Mouse (Mus musculus): ENCODE results near the gene Slc29a3. TPM values are rescaled to one million over a fixed set of nuclear protein-coding genes. Genes with fewer than 3 reads are reported as not detected.

Gene Slc29a3
- polyA plus RNA-seq, 1 experiment, result 4.4 TPM

DNA sequence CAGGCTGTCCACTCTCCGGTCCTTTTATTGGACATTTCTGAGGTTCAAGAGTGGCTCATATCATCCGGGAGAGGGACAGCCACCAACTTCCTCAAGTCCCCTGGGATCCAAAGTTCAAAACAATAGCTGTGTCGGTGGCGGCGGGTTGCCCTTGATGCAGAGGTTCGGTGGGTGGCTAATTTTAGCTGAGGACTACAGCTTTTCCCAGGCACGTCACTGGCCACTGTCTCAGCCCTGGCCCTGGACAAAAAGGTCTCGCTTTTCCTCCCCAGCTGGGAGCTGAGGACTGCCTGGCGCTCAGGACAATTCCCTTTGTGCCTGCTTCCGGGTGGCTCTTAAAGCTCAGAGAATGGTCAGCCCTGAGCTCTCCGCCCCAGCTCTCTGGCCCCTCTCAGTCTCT, 40.2 kb upstream of the Slc29a3 start:
- no peak overlapping the region for H3K4me3 ChIP-seq (ENCODE audit: insufficient read depth, poor library complexity, severe bottlenecking)
- H3K79me2 ChIP-seq (ENCODE audit: control insufficient read depth, insufficient read depth), result peaks cover 100% of the 10 kb centered on the region
- H3ac ChIP-seq (ENCODE audit: control insufficient read depth, insufficient read length, low read depth), result no peak overlapping the region
- H3K79me3 ChIP-seq (ENCODE audit: low read depth), result peaks cover 90% of the 10 kb centered on the region
- H3K36me3 ChIP-seq (ENCODE audit: control insufficient read depth, insufficient read depth), result peaks cover 48% of the 10 kb centered on the region
- H3K27me3 ChIP-seq (ENCODE audit: control insufficient read depth, insufficient read depth, insufficient read length), result no peaks in the 10 kb centered on the region
- no peak for TF ChIP-seq USF1 (IDR thresholded peaks at IDR 0.05; ENCODE audit: low read depth)
- no peak for TF ChIP-seq MAX (IDR thresholded peaks at IDR 0.05)
- no peak for TF ChIP-seq CEBPB (IDR thresholded peaks at IDR 0.05; ENCODE audit: low read depth)
- no peak for TF ChIP-seq FOSL1 (IDR thresholded peaks at IDR 0.05; ENCODE audit: insufficient read depth, low read length, poor library complexity, severe bottlenecking)
- no peak for TF ChIP-seq MYOD1 (IDR thresholded peaks at IDR 0.05; ENCODE audit: control insufficient read depth, insufficient read length, low read depth)
- TF ChIP-seq MYOG (IDR thresholded peaks at IDR 0.05; ENCODE audit: control insufficient read depth, extremely low read depth, insufficient read length), result no peak
- TF ChIP-seq CTCF (IDR thresholded peaks at IDR 0.05; ENCODE audit: control insufficient read depth, insufficient read depth, insufficient read length), result no peak

DNA sequence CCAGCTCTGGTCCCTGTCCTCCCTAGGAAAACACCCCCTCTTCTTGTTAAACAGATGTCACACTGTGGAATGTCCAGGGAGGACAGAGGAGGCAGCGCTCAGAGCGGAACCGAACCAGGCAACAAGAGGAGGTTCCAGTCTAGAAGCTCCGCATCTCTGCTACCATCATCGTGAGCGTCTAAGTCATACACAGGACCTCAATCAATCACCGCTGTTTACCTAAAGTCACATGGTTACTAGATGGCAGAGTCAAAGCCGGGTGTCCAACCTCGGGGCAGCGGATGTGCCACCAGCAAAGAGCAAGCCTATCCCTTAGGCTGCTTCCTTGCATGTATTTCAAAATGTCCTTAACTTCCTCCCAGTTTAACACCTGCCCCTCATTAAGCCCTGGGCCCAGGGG, 39.8 kb upstream of the Slc29a3 start:
- TF ChIP-seq MAX (IDR thresholded peaks at IDR 0.05) (no peak), MYOD1 (IDR thresholded peaks at IDR 0.05; ENCODE audit: control insufficient read depth, insufficient read length, low read depth) (no peak), CTCF (IDR thresholded peaks at IDR 0.05; ENCODE audit: control insufficient read depth, insufficient read depth, insufficient read length) (no peak), CEBPB (IDR thresholded peaks at IDR 0.05; ENCODE audit: low read depth) (no peak)
- Histone ChIP-seq H3K79me3 (ENCODE audit: low read depth) (peaks cover 90% of the 10 kb centered on the region), H3ac (ENCODE audit: control insufficient read depth, insufficient read length, low read depth) (no peak overlapping the region), H3K79me2 (ENCODE audit: control insufficient read depth, insufficient read depth) (peaks cover 100% of the 10 kb centered on the region), H3K36me3 (ENCODE audit: control insufficient read depth, insufficient read depth) (peaks cover 44% of the 10 kb centered on the region), H3K4me3 (ENCODE audit: insufficient read depth, poor library complexity, severe bottlenecking) (no peak overlapping the region), H3K27me3 (ENCODE audit: control insufficient read depth, insufficient read depth, insufficient read length) (no peaks in the 10 kb centered on the region)

DNA sequence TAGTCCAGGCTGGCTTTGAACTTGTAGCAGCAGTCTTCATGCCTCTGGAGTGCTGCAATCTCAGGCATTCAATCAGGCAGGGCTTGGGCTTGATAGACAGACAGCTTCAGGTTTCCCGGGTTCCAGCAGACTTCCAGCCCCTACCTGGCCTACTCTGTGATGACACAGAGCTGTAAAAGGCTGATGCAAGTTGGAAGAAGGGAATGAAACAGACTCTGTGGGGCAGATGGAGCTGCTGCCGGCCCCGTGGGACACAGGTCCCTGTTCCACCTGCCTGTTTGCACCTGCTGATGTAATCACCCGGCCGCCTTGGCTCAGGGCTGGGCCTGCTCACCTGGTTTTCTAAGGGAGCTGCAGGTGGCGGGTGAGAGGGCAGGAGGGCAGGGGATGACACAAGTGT, 38.3 kb upstream of the Slc29a3 start:
- Histone ChIP-seq H3ac (ENCODE audit: control insufficient read depth, insufficient read length, low read depth) (no peak overlapping the region), H3K36me3 (ENCODE audit: control insufficient read depth, insufficient read depth) (peaks cover 41% of the 10 kb centered on the region), H3K4me3 (ENCODE audit: insufficient read depth, poor library complexity, severe bottlenecking) (no peak overlapping the region), H3K27me3 (ENCODE audit: control insufficient read depth, insufficient read depth, insufficient read length) (no peaks in the 10 kb centered on the region), H3K79me3 (ENCODE audit: low read depth) (peaks cover 90% of the 10 kb centered on the region), H3K79me2 (ENCODE audit: control insufficient read depth, insufficient read depth) (peaks cover 100% of the 10 kb centered on the region)
- TF ChIP-seq MAX (IDR thresholded peaks at IDR 0.05) (no peak), MYOG (IDR thresholded peaks at IDR 0.05; ENCODE audit: control insufficient read depth, extremely low read depth, insufficient read length) (no peak), CTCF (IDR thresholded peaks at IDR 0.05; ENCODE audit: control insufficient read depth, insufficient read depth, insufficient read length) (no peak), MYOD1 (IDR thresholded peaks at IDR 0.05; ENCODE audit: control insufficient read depth, insufficient read length, low read depth) (no peak), FOSL1 (IDR thresholded peaks at IDR 0.05; ENCODE audit: insufficient read depth, low read length, poor library complexity, severe bottlenecking) (no peak), CEBPB (IDR thresholded peaks at IDR 0.05; ENCODE audit: low read depth) (no peak), USF1 (IDR thresholded peaks at IDR 0.05; ENCODE audit: low read depth) (no peak)

DNA sequence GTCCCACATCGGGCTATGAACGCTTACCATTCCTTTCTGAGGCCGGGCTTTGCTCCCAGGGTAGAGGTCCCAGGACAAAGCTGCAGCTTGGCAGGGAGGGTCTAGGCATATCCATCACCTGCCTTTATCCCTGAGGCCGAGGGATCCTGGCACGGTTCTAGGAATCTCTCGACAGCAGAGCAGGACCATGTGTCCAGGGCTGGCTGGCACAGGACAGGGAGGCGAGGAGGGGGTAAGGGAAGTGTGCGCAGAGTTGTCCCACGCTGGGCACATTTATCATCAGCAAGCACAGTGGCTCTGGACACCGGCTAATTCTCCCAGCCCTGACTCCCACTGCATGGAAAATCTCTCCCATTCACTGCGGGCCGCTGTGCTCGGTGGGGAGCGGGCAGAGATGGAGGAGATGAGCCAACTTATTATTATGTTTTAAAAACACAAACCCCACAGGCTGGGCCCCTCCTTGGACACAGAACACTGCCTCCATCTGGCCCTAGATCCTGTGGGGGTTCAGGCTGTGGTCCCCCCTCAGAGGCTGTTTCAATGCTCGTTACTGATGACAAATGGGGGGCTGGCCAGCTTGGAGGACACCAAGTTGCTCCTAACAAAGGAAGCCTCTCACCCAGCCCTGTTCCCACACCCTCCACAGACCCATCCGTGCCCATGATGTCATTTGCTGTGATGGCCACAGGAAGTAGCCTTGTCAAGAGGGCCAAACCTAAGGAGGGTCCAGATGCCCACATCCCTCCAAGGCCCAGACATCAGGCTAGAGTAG, 34.9 kb upstream of the Slc29a3 start:
- TF ChIP-seq USF1 (IDR thresholded peaks at IDR 0.05; ENCODE audit: low read depth), result no peak
- no peak for TF ChIP-seq FOSL1 (IDR thresholded peaks at IDR 0.05; ENCODE audit: insufficient read depth, low read length, poor library complexity, severe bottlenecking)
- TF ChIP-seq CEBPB (IDR thresholded peaks at IDR 0.05; ENCODE audit: low read depth), result no peak
- TF ChIP-seq MAX (IDR thresholded peaks at IDR 0.05), result no peak
- no peak for TF ChIP-seq MYOD1 (IDR thresholded peaks at IDR 0.05; ENCODE audit: control insufficient read depth, insufficient read length, low read depth)
- TF ChIP-seq CTCF (IDR thresholded peaks at IDR 0.05; ENCODE audit: control insufficient read depth, insufficient read depth, insufficient read length), result no peak
- no peak for TF ChIP-seq MYOG (IDR thresholded peaks at IDR 0.05; ENCODE audit: control insufficient read depth, extremely low read depth, insufficient read length)
- H3K4me3 ChIP-seq (ENCODE audit: insufficient read depth, poor library complexity, severe bottlenecking), result no peak overlapping the region
- H3K79me3 ChIP-seq (ENCODE audit: low read depth), result peaks cover 85% of the 10 kb centered on the region
- no peak overlapping the region for H3ac ChIP-seq (ENCODE audit: control insufficient read depth, insufficient read length, low read depth)
- H3K36me3 ChIP-seq (ENCODE audit: control insufficient read depth, insufficient read depth), result peaks cover 33% of the 10 kb centered on the region
- H3K27me3 ChIP-seq (ENCODE audit: control insufficient read depth, insufficient read depth, insufficient read length), result no peaks in the 10 kb centered on the region
- peaks cover 100% of the 10 kb centered on the region for H3K79me2 ChIP-seq (ENCODE audit: control insufficient read depth, insufficient read depth)

DNA sequence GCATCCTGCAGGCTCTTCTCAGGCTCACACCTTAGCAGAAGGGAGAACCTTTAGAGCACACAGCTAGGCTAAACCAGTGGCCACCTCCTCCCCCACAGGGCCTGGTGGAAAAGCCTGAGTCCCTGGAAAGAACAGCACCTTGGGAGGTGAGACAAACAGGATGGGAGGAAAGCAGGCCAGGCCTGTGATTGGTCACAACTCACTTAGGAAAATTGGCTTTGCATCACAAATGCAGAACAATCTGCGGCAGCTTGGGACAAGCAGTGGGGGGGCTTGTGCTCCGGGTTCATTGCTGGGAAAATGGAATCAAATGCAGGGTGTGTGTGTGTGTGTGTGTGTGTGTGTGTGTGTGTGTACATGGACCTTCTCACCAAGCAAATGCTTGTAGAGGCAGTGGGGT, 31.0 kb upstream of the Slc29a3 start:
- H3K79me2 ChIP-seq (ENCODE audit: control insufficient read depth, insufficient read depth), result peaks cover 100% of the 10 kb centered on the region
- peaks cover 64% of the 10 kb centered on the region for H3K79me3 ChIP-seq (ENCODE audit: low read depth)
- no peak overlapping the region for H3ac ChIP-seq (ENCODE audit: control insufficient read depth, insufficient read length, low read depth)
- TF ChIP-seq MAX (IDR thresholded peaks at IDR 0.05) (no peak), USF1 (IDR thresholded peaks at IDR 0.05; ENCODE audit: low read depth) (no peak), CTCF (IDR thresholded peaks at IDR 0.05; ENCODE audit: control insufficient read depth, insufficient read depth, insufficient read length) (no peak), CEBPB (IDR thresholded peaks at IDR 0.05; ENCODE audit: low read depth) (no peak), MYOG (IDR thresholded peaks at IDR 0.05; ENCODE audit: control insufficient read depth, extremely low read depth, insufficient read length) (no peak)
- no peak overlapping the region for H3K4me3 ChIP-seq (ENCODE audit: insufficient read depth, poor library complexity, severe bottlenecking)
- no peaks in the 10 kb centered on the region for H3K27me3 ChIP-seq (ENCODE audit: control insufficient read depth, insufficient read depth, insufficient read length)
- peaks cover 44% of the 10 kb centered on the region for H3K36me3 ChIP-seq (ENCODE audit: control insufficient read depth, insufficient read depth)

DNA sequence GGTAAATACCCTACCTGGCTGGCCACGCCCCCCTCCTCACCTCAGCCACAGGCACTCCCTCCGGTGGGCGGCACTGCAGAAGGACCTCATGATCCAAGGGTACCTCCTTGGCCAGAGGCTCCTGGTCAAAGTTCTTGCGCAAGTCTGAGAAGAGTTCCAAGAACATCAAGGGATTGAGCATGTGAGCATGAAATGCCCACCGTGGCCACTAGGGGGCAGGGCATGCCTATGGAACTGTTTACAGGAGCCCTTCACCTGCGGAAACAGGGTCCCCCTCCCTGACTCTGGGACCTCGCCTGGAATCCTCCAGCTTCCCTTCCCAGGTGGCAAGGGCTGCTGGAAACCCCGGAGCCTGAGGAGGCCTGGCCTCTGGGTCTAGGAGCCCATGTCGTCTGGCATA, 27.0 kb upstream of the Slc29a3 start:
- Histone ChIP-seq H3K4me3 (ENCODE audit: insufficient read depth, poor library complexity, severe bottlenecking) (no peak overlapping the region), H3K79me2 (ENCODE audit: control insufficient read depth, insufficient read depth) (peaks cover 68% of the 10 kb centered on the region), H3K79me3 (ENCODE audit: low read depth) (peaks cover 32% of the 10 kb centered on the region), H3ac (ENCODE audit: control insufficient read depth, insufficient read length, low read depth) (no peak overlapping the region), H3K36me3 (ENCODE audit: control insufficient read depth, insufficient read depth) (peaks cover 81% of the 10 kb centered on the region), H3K27me3 (ENCODE audit: control insufficient read depth, insufficient read depth, insufficient read length) (no peaks in the 10 kb centered on the region)
- TF ChIP-seq CEBPB (IDR thresholded peaks at IDR 0.05; ENCODE audit: low read depth) (peak; percentile 98), MYOG (IDR thresholded peaks at IDR 0.05; ENCODE audit: control insufficient read depth, extremely low read depth, insufficient read length) (no peak), CTCF (IDR thresholded peaks at IDR 0.05; ENCODE audit: control insufficient read depth, insufficient read depth, insufficient read length) (peak; percentile 88)

Data from C2C12 (cell line).